Mouse (Mus musculus): Measurements from ENCODE around the gene 5730596B20Rik.
A peak's percentile ranks its signal among the peaks of the same experiment; 100 is the strongest.

The 5730596B20Rik gene

DNA sequence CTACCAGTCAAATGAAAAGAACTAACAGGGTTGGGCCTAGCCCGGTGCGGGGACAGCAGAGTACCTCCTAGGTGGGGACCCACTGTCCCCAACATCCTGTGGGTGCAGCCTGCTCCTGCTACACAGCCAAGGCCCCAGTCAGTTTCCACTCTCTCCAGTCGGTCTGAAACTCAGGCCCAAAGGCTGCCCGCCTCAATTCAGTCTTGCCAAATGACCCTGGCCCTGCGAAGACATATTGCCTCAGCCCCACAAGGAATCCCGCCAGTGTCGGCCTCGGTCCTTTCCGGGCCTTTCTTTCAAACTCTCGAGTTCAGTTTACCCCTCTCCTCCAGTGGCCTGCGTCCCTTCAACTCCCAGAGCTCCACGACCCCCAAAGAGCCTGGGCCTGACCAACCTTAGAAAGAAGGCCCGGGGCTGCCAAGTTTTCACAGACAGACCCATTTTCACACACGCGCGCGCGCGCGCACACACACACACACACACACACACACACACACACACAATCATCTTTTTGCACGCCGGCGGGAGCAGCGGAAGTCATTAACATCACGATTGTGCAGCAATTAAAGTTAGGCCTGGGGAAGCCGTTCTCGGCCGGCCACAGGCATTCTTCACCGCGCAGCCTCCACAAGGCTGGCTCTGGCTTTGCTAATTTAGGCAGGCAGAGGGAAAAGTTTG is 22.9 kb downstream of the 5730596B20Rik start:
- DNase-seq (ENCODE audit: low read depth, low spot score) = no peak

DNA sequence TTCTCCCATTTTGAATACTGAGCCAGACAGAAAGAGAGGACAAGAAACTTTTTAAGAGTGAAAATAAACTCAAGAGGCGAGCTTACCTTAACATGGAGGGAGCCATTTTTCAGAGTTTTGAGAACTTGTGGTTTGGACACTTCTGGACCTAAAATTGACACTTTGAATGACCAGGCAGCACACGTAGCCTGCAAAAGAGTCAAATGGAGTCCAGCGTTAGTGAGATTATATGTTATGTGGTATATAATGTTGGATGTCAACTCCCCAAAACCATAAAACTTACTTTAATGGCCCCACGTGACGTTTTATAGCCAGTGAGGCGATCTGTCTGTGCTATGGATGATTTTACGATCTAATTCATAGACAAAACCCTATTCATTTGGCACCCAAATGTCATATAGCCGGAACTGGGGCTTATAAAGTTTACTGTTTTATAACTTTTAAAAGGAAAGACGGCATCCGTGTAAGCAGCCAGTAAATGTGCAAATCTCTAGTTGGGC is 23.5 kb downstream of the 5730596B20Rik start:
- no peak for DNase-seq (ENCODE audit: low read depth, low spot score)

DNA sequence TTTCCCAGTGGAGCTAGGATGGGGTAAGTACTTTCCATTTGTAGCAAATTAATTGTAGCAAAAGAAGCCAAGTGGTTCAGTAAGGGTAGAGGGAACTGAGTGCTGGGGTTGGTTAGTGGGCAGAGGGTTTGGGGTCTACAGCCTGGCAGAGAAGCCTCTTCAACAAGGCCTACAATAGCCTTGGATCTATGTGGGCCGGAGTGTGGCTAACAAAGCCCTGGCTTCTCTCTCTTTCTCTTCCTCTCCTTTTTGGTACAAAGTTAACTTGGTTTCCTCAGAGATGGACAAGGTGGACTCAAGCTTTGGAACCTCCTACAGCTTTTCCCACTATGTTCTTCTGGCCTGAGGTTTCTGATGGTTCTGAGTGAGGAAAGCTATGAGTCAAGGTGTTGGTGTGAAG is 24.0 kb downstream of the 5730596B20Rik start:
- DNase-seq (ENCODE audit: low read depth, low spot score) = no peak

DNA sequence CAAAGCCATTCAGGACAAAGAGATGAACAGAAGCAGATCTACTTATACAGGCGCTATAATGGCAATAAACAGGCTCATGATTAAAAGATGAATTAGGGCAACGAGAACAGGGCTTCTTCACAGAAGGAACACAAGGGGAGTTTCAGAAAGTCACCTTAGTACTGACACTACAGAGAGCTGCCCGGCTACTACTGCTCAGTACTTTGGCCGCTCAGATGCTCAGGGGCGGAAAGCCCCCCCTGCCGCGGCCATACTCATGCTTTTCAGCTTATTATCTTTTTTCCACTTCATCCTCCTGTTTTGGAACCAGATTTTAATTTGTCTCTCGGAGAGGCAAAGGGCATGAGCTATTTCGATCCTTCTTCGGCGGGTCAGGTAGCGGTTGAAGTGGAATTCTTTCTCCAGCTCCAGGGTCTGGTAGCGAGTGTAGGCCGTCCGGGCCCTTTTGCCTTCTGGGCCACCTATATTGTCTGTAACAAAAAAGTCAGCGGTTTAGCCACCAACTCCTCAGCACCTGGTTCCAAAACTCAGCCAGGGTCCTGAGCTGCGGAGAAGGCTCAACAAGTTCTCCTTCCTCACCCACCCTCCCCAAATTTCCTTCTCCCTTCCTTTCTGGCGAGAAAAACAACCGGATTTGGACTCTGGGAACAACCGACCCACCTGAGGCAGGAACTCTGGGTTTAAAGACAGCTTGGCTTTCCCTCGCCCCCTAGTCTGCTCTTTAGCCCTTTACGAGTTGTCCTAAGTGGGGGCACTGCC is 25.2 kb downstream of the 5730596B20Rik start:
- DNase-seq (ENCODE audit: low read depth, low spot score) = no peak

DNA sequence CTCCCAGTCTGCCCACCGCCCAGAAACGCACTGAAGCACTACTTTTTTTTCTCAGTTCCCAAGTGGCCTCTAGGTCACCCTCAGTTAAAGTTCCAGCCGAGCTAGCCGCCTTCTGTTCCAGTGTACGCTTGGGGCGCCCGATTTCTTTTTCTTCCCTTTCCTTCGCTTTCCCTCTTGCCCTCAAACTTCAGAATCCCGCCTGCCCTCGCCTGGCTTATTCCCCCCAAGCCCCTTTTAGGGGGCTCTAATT is 25.7 kb downstream of the 5730596B20Rik start:
- no peak for DNase-seq (ENCODE audit: low read depth, low spot score)

DNA sequence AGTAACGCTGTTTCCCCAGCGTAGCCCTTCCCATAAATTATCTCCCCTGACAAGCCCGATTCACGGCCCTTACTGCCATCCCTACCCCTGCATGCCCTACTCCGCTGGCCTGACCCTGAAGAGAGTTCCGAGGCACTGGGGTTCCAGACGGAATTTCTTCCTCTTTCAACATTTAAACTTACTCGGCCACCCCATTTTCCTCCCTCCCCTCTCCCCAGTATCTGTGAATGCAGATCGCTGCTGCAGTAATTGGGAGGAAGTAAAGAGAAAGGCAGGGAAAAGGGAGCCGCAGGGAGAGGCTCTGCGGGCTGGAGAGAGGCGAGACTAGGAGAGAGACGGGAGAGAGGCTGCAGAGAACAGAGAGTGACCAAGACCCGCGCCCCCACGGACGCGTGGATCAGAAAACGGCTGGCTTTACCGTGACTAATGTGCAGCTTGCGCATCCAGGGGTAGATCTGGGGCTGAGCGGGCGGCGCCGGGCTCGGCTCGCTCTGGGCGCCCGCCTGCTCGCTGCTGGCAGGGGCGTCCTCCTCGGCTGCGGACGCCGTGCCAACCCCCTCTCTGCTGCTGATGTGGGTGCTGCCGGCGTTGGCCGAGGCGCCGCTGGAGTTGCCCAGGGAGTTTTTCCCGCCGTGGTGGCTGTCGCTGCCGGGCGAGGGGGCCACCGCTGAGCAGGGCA is 26.2 kb downstream of the 5730596B20Rik start:
- no peak for DNase-seq (ENCODE audit: low read depth, low spot score)

DNA sequence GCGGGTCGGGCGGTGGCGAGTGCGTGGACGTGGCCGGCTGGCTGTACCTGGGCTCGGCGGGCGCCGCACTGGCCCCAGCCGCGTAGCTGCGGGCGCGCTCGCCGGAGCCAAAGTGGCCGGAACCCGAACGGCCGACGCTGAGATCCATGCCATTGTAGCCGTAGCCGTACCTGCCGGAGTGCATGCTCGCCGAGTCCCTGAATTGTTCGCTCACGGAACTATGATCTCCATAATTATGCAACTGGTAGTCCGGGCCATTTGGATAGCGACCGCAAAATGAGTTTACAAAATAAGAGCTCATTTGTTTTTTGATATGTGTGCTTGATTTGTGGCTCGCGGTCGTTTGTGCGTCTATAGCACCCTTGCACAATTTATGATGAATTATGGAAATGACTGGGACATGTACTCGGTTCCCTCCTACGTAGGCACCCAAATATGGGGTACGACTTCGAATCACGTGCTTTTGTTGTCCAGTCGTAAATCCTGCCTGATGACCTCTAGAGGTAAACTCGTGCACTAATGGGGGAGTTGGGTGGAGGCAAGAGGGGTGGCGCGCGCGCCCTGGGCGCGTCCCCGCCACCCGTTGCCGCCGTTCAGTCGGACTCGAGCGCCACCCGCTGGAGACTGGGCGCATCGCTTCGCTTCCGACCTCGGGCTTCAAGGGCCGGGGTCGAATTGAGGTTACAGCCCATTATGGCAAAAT is 26.9 kb downstream of the 5730596B20Rik start, which contains the start of gene Hoxa5:
Gene Hoxa5 (minus strand): TSS at position 538 of the 703 bp plus-strand sequence.
- peak; percentile 89 for DNase-seq (ENCODE audit: low read depth, low spot score)

DNA sequence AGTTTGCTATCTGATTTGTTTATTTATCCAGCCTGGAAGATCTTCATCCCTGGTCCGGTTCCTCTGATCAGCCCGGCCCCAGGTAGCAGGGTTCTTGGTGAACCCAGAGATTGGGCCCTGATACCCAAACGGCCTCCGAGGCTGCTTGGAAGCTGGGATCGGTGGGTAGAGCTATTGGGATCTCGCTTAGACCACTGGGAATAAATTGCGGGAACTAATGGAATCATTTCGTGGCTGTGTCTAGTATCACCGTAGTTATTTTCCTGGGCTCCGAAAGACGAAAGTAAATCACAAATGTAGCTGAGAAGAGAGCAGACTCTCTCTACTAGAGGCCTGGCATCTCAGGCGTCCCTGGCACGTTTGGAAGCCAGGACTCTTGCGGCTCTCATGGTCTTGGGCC is 27.9 kb downstream of the 5730596B20Rik start:
- DNase-seq (ENCODE audit: low read depth, low spot score) = no peak

DNA sequence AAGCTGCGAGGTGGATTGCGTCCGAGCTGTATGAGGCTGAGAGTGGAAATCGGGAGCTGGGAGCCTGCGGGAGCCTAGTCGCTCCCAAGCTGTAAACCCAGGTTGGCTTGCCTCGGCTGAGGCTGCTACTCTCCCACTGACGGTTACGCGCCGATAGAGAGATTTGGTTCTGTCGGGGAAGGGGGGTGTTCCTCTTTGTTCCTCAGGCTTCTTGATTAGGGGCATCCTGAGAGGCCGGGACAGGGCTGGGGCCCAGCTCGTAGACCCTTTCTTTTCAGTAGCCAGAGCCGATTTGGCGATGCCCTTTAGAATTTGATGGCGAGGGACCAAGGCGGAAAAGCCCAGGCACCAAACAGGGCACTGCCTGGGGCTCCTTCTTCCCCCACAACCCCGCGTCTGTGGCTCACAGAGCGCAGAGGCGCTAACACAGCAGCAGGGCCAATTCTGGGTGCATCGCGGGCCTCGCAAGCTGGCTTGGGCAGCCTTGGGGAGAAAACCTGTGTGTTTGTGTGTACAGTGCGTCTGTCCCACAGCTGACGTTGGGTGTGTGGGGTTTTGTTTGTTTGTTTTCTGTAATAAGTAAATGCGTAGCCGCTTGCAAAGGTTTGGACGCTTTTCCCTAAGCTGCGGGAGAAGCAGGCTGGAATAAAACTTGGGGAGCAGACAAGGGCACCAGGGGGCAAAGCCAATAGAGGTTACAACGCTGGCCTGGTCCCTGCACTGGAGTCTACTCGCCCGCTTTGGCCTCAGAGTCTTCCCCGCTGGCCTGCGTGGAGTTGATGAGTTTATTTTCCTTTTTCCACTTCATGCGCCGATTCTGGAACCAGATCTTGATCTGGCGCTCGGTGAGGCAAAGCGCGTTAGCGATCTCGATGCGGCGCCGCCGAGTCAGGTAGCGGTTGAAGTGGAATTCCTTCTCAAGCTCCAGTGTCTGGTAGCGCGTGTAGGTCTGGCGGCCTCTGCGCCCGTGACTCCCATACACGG is 28.6 kb downstream of the 5730596B20Rik start:
- no peak for DNase-seq (ENCODE audit: low read depth, low spot score)

DNA sequence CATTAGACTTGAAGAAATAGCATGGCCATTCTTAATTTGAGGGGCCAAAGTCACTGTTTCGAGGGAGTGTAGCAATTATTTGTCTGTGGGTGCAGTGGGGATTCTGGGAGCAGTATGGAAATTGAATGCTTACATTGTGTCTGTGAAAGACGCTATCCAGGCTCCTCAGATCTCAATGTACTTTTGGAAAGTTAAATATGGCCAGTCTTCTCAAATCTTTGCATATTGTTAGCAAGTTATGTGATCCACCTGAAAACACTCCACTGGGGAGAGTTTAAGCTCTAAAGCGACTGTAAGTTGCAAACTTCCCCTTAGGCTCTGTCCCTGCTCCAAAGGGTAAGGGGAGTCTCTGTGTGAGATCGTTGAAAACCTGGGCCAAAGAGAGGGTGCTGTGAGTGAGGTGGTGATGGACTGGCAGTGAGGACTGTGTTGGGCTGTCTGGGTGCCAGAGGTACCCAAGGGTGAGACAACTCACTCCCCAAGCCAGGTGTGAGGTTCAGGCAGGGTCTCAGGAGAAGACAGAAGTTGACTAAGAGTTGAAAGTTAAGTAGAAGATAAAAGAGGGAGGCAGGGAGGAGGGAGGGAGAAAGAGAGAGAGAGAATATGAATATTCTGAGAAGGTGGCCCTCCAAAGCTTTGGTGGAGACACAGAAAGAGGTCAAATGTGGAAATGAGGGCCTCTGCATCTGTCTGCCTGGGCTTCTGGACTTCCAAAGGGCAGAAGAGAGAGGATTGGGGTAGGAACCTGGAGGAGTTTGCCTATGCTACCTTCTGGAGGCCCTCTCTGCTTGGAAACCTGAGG is 29.8 kb downstream of the 5730596B20Rik start:
- no peak for DNase-seq (ENCODE audit: low read depth, low spot score)

DNA sequence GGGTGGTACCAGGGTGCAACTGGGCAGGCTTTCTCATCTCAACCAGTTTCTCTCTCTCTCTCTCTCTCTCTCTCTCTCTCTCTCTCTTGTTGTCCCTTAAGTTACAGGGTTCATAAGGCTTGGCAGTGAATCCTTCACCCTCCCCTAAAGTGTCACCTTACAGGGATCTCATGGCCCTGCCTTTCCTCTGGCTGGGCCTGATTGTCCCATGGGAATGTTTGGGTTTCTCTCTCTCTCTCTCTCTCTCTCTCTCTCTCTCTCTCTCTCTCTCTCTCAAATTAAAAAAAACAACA is 30.3 kb downstream of the 5730596B20Rik start:
- DNase-seq (ENCODE audit: low read depth, low spot score) = no peak

DNA sequence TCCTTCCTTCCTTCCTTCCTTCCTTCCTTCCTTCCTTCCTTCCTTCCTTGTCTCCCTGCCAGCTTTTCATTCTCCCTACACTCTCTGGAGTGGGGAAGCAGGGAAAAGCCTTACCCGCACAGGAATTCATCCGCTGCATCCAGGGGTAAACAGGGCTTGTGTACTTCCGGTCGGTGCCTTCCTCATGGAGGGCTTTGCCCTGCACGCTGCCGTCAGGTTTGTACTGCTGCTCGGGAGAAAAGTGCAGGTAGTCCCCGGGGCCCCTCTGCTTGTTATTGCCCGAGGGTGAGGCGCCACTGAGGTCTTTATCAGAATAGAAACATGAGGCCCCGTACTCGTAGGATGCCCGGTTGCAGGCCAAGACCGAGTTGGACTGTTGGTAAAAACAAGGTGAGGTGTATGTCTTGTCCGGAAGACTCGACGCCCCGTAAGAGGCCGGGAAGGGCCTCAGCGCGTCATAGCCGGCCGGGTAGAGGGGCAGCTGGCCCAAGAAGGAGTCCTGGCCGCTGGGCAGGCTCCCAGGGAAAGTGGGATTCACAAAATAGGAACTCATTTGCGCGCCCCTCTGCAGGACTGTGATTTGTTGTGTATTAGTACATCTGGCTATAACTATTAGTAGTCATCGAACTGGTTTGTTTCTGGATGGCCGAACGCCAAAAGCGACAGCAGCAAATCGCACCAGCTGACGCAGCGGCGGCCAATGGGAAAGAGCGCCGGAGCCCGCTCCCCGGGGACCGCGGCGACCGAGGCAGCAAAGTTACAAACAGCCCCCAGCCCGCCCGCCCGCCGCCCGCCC is 31.0 kb downstream of the 5730596B20Rik start, which contains the start of gene Hoxa6:
Gene Hoxa6 (minus strand): TSS at position 651 of the 796 bp plus-strand sequence.
- DNase-seq (ENCODE audit: low read depth, low spot score) = no peak

DNA sequence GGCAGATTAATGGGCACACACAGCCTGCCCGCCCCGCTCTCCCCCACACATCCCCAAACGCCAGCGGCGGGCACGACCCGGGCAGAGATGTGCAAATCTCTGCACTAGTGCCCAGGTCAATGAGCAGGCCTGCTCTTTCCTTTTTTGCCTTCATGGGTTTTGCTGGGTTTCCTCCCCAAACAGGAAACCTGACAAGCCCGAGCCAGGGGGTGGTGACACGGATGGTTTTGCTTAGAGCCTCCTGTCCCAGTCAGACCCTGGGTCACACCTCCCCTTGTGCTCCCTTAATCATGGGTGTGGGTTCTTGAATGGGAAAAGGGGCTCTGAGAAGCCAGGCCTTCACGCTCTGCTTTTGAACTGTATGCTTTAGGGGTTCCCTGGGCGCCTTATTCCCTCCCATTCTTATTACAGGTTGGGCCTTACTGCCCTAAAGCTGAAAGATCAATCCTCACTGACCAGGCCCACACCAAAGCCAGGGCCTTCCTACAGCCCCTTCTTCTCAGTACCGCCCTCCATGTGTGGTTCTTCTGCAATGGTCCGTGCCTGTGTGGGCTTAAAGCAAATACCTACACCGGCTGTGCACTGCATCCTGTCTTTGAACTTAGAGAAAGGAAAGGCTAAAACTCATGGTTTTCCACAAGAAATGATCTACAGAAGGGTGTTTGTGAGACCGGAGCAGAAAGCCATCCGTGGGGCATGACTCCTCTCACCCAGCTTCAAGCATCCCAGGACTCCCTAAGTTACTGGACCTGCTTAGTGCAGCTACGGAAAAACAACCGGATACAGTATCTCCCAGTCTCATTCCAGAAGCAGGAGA is 31.8 kb downstream of the 5730596B20Rik start:
- no peak for DNase-seq (ENCODE audit: low read depth, low spot score)

DNA sequence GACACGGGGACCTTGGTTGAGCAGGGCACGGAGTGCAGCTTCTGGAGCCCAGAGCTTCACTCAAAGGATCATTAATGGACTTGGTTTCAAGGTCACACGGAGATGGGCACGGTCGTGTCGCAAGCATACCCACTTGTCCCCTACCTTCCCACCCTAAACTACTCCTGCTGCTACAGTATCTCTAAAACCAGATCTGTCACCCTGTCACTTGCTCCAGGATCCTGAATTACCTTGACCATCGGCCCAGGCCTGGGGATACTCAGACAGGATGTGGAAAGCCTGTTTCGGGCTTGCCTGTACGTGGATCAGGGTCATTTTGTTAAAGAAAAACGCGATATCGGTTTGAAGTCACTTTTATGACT is 32.4 kb downstream of the 5730596B20Rik start:
- DNase-seq (ENCODE audit: low read depth, low spot score) = no peak

DNA sequence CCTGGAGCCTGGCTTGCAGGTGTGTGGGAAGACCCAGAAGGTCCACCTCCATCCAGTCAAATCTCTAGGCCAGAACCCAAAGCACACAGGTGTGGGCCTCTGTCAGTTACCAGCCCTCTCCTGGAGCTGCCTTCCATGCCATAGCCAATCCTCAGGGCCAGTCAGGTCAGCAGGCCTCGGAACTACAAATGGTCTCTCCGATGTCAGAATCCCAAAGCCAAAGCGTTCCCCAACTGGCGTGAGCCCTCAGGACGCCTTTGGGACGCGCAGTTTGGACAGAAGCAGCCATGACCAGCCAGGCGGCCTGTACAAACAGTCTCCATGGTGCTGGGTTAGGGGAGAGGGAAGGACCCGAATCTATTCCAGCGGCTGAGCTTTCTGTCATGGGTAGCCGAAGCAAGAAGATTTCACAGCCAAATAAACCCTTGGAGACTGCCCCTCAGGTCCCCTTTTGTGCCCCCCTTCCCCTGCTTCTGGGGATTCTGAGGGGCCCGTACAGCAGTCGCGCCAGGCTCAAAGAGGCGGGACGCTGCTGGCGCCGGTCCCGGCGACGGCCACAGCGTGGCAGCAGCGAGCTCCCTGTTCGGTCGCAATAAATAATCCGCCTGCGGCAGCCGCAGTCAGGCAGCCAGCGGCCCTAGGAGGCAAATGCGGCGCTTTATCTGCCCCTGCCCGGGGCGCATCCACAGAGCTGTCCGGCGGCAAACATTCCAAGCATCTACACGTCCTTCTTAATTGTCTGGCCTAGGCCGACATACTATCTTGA is 34.1 kb downstream of the 5730596B20Rik start:
- no peak for DNase-seq (ENCODE audit: low read depth, low spot score)

DNA sequence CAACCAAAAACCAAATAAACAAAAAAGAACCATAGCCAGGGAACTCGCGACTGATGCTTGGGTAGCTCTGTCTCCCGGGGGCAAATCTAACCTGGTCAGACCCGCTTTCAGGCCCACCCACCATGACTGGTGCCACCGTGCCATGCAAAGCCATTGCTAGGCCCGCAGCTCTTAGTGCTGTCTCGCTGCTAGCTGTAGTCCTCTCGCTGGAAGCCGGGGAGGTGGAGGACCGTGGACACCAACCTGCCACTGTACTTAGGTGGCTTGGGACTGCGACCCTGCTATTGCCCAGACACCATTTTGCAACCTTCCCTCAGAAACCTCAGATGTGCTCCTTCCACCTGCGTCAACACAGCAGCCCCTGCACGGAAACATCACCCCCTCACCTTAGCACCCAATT is 34.7 kb downstream of the 5730596B20Rik start:
- DNase-seq (ENCODE audit: low read depth, low spot score) = no peak

DNA sequence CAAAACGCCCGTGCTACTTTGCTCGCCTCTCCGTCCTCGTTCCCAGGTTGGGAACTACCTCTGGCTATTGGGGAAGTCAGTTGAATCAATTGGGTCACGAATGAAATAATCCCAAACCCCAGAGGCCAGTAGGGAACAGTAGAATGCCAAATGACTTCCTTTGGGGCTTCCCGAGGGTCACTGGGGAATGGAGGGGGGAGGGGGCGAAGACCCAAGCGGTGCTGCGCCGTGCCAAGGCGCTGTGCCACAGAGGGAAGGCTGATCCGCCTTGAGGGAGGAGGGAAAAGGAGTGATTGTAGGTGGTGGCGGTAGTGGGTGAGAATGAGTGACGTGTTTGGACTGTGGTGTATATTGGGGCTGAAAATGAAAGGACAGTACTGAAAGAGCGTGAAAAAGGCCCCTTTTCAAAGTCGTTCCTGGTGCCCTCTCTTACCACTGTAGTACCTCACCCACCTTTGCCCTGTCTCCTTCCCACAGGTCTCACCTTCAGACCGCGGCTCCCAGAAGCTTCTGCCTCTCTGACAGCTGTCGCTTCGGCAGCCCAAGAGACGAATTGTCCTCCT is 35.3 kb downstream of the 5730596B20Rik start:
- no peak for DNase-seq (ENCODE audit: low read depth, low spot score)
